Mouse (Mus musculus) forebrain, postnatal 0 days (tissue): ENCODE results near the gene Epb41l2. TPM values are rescaled to one million over a fixed set of nuclear protein-coding genes. Genes with fewer than 3 reads are reported as not detected.

Experiments
- ATAC-seq: fragments of 200-750 bp; cut with Nextera tagmentation; 2 replicates; pipeline ENCODE4 v1.8.0; 2017; ENCODE audit warnings: mild to moderate bottlenecking, moderate library complexity
- DNase-seq: peaks from one replicate; pipeline ENCODE4 v3.0.0-alpha.2; 2015
- H3K27ac ChIP-seq: fragments of 300-500 bp; sonication (generic); 2 replicates; pipeline ENCODE4 v1.5.1; 2014; ENCODE audit warnings: low read depth, mild to moderate bottlenecking, antibody characterized with exemption, low read length, moderate library complexity, mixed read lengths
- H3K27me3 ChIP-seq: fragments of 300-500 bp; sonication (generic); 2 replicates; pipeline ENCODE4 v1.6.1; 2014; ENCODE audit warnings: mild to moderate bottlenecking, low read length, mixed read lengths; ENCODE audit not compliant: insufficient read depth
- H3K36me3 ChIP-seq: fragments of 300-500 bp; sonication (generic); 2 replicates; pipeline ENCODE4 v1.6.1; 2014; ENCODE audit warnings: mild to moderate bottlenecking, moderate library complexity; ENCODE audit not compliant: insufficient read depth
- H3K4me1 ChIP-seq: fragments of 300-500 bp; sonication (generic); 2 replicates; pipeline ENCODE4 v1.6.1; 2014; ENCODE audit warnings: antibody characterized with exemption; ENCODE audit not compliant: insufficient read depth
- H3K4me2 ChIP-seq: fragments of 300-500 bp; sonication (generic); 2 replicates; pipeline ENCODE4 v1.6.1; 2014; ENCODE audit warnings: low read depth, mild to moderate bottlenecking, moderate library complexity
- H3K4me3 ChIP-seq: fragments of 300-500 bp; sonication (generic); 2 replicates; pipeline ENCODE4 v1.5.1; 2014; ENCODE audit warnings: low read depth, low read length, mixed read lengths
- H3K9ac ChIP-seq: fragments of 300-500 bp; sonication (generic); 2 replicates; pipeline ENCODE4 v1.6.1; 2014; ENCODE audit warnings: mild to moderate bottlenecking
- H3K9me3 ChIP-seq: fragments of 300-500 bp; sonication (generic); 2 replicates; pipeline ENCODE4 v1.6.1; 2016; ENCODE audit warnings: low read length
- CTCF ChIP-seq: sonication (generic); IDR thresholded peaks from 2 replicates; pipeline ENCODE4 v1.5.1; 2016; ENCODE audit warnings: antibody characterized with exemption, control low read depth, low read depth
- WGBS: fragments of 180-500 bp; shearing (Covaris S2); extraction: QIAGEN DNeasy Blood & Tissue Kit; methylation state at CpG from one replicate; pipeline ENCODE4 v1.1.7; 2014; 5-methylcytosine and 5-hydroxymethylcytosine counted together
- polyA plus RNA-seq: library from polyadenylated mRNA; unstranded; fragments of >200 nt; fragmentation: Nextera tagmentation; extraction: Ambion mirVana; gene quantifications from 2 replicates; pipeline ENCODE4 v1.2.1, GENCODE M21; 2015
- total RNA-seq: library from RNA; depleted of rRNA; stranded (reverse); fragments of >200 nt; gene quantifications from 2 replicates; pipeline ENCODE4 v1.2.3, GENCODE M21; 2014

Epb41l2 gene
- total and polyA plus RNA-seq, 2 experiments from 2014 or later = 19.3 to 49.4 TPM

- Histone ChIP-seq H3K27me3 (no peaks in the 10 kb centered on the region), H3K4me1 (no peaks in the 10 kb centered on the region), H3K4me3 (no peak overlapping the region), H3K9me3 (no peaks in the 10 kb centered on the region), H3K36me3 (no peaks in the 10 kb centered on the region), H3K27ac (no peak overlapping the region), H3K4me2 (no peak overlapping the region), H3K9ac (no peak overlapping the region)
- TF ChIP-seq CTCF = no peak
- ATAC-seq = no peak
- no peak for DNase-seq
- WGBS = 86% methylated on average over 6 of the region's 6 CpGs
These were observed 97.5 kb downstream of the Epb41l2 start for GRCm38 (mm10) chr10:25457118-25457517.

GRCm38 (mm10) chr10:25457996-25458395 lies 98.4 kb downstream of the Epb41l2 start:
- Histone ChIP-seq H3K9ac (no peak overlapping the region), H3K27ac (no peak overlapping the region), H3K4me3 (no peak overlapping the region), H3K4me1 (no peaks in the 10 kb centered on the region), H3K27me3 (no peaks in the 10 kb centered on the region), H3K36me3 (no peaks in the 10 kb centered on the region), H3K9me3 (no peaks in the 10 kb centered on the region), H3K4me2 (no peak overlapping the region)
- ATAC-seq (no peak), DNase-seq (no peak)
- 86% methylated on average over 4 of the region's 4 CpGs for WGBS
- no peak for TF ChIP-seq CTCF

GRCm38 (mm10) chr10:25461832-25462231 lies 102.2 kb downstream of the Epb41l2 start:
- Histone ChIP-seq H3K4me3 (no peak overlapping the region), H3K36me3 (no peaks in the 10 kb centered on the region), H3K9me3 (no peaks in the 10 kb centered on the region), H3K4me2 (no peak overlapping the region), H3K4me1 (no peaks in the 10 kb centered on the region), H3K27ac (no peak overlapping the region), H3K9ac (no peak overlapping the region), H3K27me3 (no peaks in the 10 kb centered on the region)
- WGBS = 68% methylated on average over 1 of the region's 1 CpGs
- DNase-seq (no peak), ATAC-seq (no peak)
- no peak for TF ChIP-seq CTCF

GRCm38 (mm10) chr10:25462669-25463068 lies 103.1 kb downstream of the Epb41l2 start:
- WGBS = 55% methylated on average over 3 of the region's 3 CpGs
- no peak overlapping the region for H3K9ac ChIP-seq
- H3K4me1 ChIP-seq = no peaks in the 10 kb centered on the region
- H3K4me2 ChIP-seq = no peak overlapping the region
- no peak overlapping the region for H3K27ac ChIP-seq
- ATAC-seq (no peak), DNase-seq (peak; percentile 25)
- H3K27me3 ChIP-seq = no peaks in the 10 kb centered on the region
- H3K4me3 ChIP-seq = no peak overlapping the region
- H3K9me3 ChIP-seq = no peaks in the 10 kb centered on the region
- H3K36me3 ChIP-seq = no peaks in the 10 kb centered on the region
- no peak for TF ChIP-seq CTCF

GRCm38 (mm10) chr10:25466493-25466892 lies 106.9 kb downstream of the Epb41l2 start:
- H3K36me3 ChIP-seq = no peaks in the 10 kb centered on the region
- no peaks in the 10 kb centered on the region for H3K9me3 ChIP-seq
- H3K27me3 ChIP-seq = no peaks in the 10 kb centered on the region
- H3K4me1 ChIP-seq = no peaks in the 10 kb centered on the region
- no peak for TF ChIP-seq CTCF
- no peak overlapping the region for H3K4me3 ChIP-seq
- H3K27ac ChIP-seq = no peak overlapping the region
- no peak for DNase-seq
- ATAC-seq = no peak; the same call in 1 of the 2 replicates
- H3K4me2 ChIP-seq = no peak overlapping the region
- H3K9ac ChIP-seq = no peak overlapping the region
- WGBS = 50% methylated on average over 2 of the region's 2 CpGs

- no peak overlapping the region for H3K4me2 ChIP-seq
- 85% methylated on average over 2 of the region's 2 CpGs for WGBS
These were observed 112.3 kb downstream of the Epb41l2 start for GRCm38 (mm10) chr10:25471944-25472343.

GRCm38 (mm10) chr10:25479716-25480115 lies 120.1 kb downstream of the Epb41l2 start:
- WGBS = 91% methylated on average over 3 of the region's 3 CpGs
- no peak for TF ChIP-seq CTCF
- Histone ChIP-seq H3K4me3 (no peak overlapping the region), H3K9me3 (no peaks in the 10 kb centered on the region), H3K9ac (no peak overlapping the region), H3K27me3 (no peaks in the 10 kb centered on the region), H3K27ac (no peak overlapping the region), H3K4me1 (no peaks in the 10 kb centered on the region), H3K4me2 (no peak overlapping the region), H3K36me3 (no peaks in the 10 kb centered on the region)
- ATAC-seq (no peak), DNase-seq (no peak)

More at GRCm38 (mm10) chr10:25471944-25472343, 112.3 kb downstream of the Epb41l2 start:
- Histone ChIP-seq H3K4me3 (no peak overlapping the region), H3K9ac (no peak overlapping the region), H3K27ac (no peak overlapping the region), H3K4me1 (no peaks in the 10 kb centered on the region), H3K36me3 (no peaks in the 10 kb centered on the region; the same call in 1 of the 2 replicates), H3K27me3 (no peaks in the 10 kb centered on the region), H3K9me3 (no peaks in the 10 kb centered on the region)
- no peak for ATAC-seq
- no peak for DNase-seq
- no peak for TF ChIP-seq CTCF
